Mouse (Mus musculus) MEL (cell line): ENCODE measurements around the gene Mnd1.

ENCODE experiments used
- BHLHE40 ChIP-seq: IDR thresholded peaks from 2 replicates; pipeline ENCODE4 v1.6.1; 2012; ENCODE audit warnings: low read depth, mild to moderate bottlenecking, inconsistent platforms, low read length, improper control_type of control experiment, borderline replicate concordance
- CTCF ChIP-seq, 3 experiments: IDR thresholded peaks in 2 of 3; conservative IDR thresholded peaks in 1 of 3; 2 replicates each; pipeline ENCODE4 v1.5.1; 2011 to 2012; ENCODE audit warnings: low read length in 3 of 3, low read depth in 2 of 3, mild to moderate bottlenecking in 2 of 3, improper control_type of control experiment in 1 of 3, inconsistent platforms in 1 of 3, mixed read lengths in 1 of 3, moderate library complexity in 1 of 3; ENCODE audit not compliant: control insufficient read depth in 1 of 3, insufficient read depth in 1 of 3, poor library complexity in 1 of 3, severe bottlenecking in 1 of 3
- E2F4 ChIP-seq: IDR thresholded peaks from 2 replicates; pipeline ENCODE4 v1.6.1; 2011; ENCODE audit warnings: low read depth, low read length, improper control_type of control experiment, borderline replicate concordance
- JUND ChIP-seq: IDR thresholded peaks from 2 replicates; pipeline ENCODE4 v1.6.1; 2011; ENCODE audit warnings: low read depth, mild to moderate bottlenecking, improper control_type of control experiment, low read length
- MEF2A ChIP-seq: IDR thresholded peaks from 2 replicates; pipeline ENCODE4 v1.6.1; 2014; ENCODE audit warnings: low read depth, mild to moderate bottlenecking, inconsistent platforms, low read length, improper control_type of control experiment; ENCODE audit not compliant: poor library complexity, insufficient replicate concordance, severe bottlenecking; ENCODE audit errors: extremely low read depth
- MYB ChIP-seq: IDR thresholded peaks from 2 replicates; pipeline ENCODE4 v1.6.1; 2011; ENCODE audit warnings: mild to moderate bottlenecking, low read depth, low read length, improper control_type of control experiment
- POLR2A ChIP-seq, 2 experiments: IDR thresholded peaks; 2 replicates each; pipeline ENCODE4 v1.6.1; 2011 to 2012; ENCODE audit warnings: low read length in 2 of 2, mild to moderate bottlenecking in 2 of 2, control low read depth in 1 of 2, improper control_type of control experiment in 1 of 2, low read depth in 1 of 2, moderate library complexity in 1 of 2; ENCODE audit not compliant: control insufficient read depth in 1 of 2, insufficient read depth in 1 of 2, poor library complexity in 1 of 2
- POLR2AphosphoS2 ChIP-seq: IDR thresholded peaks from 2 replicates; pipeline ENCODE4 v1.6.1; 2011; ENCODE audit warnings: low read length, improper control_type of control experiment
- POLR2AphosphoS5 ChIP-seq: IDR thresholded peaks from 2 replicates; pipeline ENCODE4 v1.6.1; 2012; ENCODE audit warnings: low read depth, borderline replicate concordance, mild to moderate bottlenecking, inconsistent platforms, low read length, moderate library complexity, mixed read lengths
- RAD21 ChIP-seq: IDR thresholded peaks from 2 replicates; pipeline ENCODE4 v1.6.1; 2011; ENCODE audit warnings: mild to moderate bottlenecking, low read depth, low read length, improper control_type of control experiment
- USF2 ChIP-seq, 2 experiments: IDR thresholded peaks; 2 replicates each; pipeline ENCODE4 v1.6.1; 2011 to 2012; ENCODE audit warnings: improper control_type of control experiment in 2 of 2, low read length in 2 of 2, borderline replicate concordance in 1 of 2, inconsistent platforms in 1 of 2, low read depth in 1 of 2, mild to moderate bottlenecking in 1 of 2; ENCODE audit not compliant: insufficient read depth in 1 of 2
- ZKSCAN1 ChIP-seq: IDR thresholded peaks from 2 replicates; pipeline ENCODE4 v1.6.1; 2012; ENCODE audit warnings: low read depth, mild to moderate bottlenecking, inconsistent platforms, low read length, improper control_type of control experiment, moderate library complexity

GRCm38 (mm10) chr3:84046206-84046605 is 109.4 kb downstream of the Mnd1 start:
- TF ChIP-seq JUND (no peak), MYB (no peak), POLR2A (IDR thresholded peaks at IDR 0.05; ENCODE audit: control insufficient read depth in 1 of 2, insufficient read depth in 1 of 2, low read depth in 1 of 2, low read length in 2 of 2, poor library complexity in 1 of 2) (no peak), BHLHE40 (no peak), POLR2AphosphoS2 (no peak), CTCF (IDR thresholded peaks at IDR 0.05 in 2 of 3, conservative IDR thresholded peaks at IDR 0.05 in 1 of 3; ENCODE audit: control insufficient read depth in 1 of 3, insufficient read depth in 1 of 3, low read depth in 2 of 3, low read length in 3 of 3, poor library complexity in 1 of 3, severe bottlenecking in 1 of 3) (no peak), MEF2A (no peak), POLR2AphosphoS5 (no peak), ZKSCAN1 (no peak), USF2 (IDR thresholded peaks at IDR 0.05; ENCODE audit: borderline replicate concordance in 1 of 2, insufficient read depth in 1 of 2, low read depth in 1 of 2, low read length in 2 of 2) (no peak), RAD21 (no peak), E2F4 (no peak)
